Mouse (Mus musculus) ES-Bruce4 (cell line): ENCODE measurements around the gene Klk11. TPM values are rescaled to one million over a fixed set of nuclear protein-coding genes. Genes with fewer than 3 reads are reported as not detected.

Source experiments
- H3K27ac ChIP-seq: 2 replicates; pipeline ENCODE4 v1.5.1; 2012; ENCODE audit warnings: low read length, inconsistent platforms; ENCODE audit not compliant: insufficient read depth
- H3K27me3 ChIP-seq: 2 replicates; pipeline ENCODE4 v1.6.1; 2012; ENCODE audit warnings: mild to moderate bottlenecking, low read length, inconsistent platforms; ENCODE audit not compliant: control insufficient read depth, poor library complexity, insufficient read depth, severe bottlenecking
- H3K36me3 ChIP-seq: 2 replicates; pipeline ENCODE4 v1.6.1; 2012; ENCODE audit warnings: inconsistent platforms, mild to moderate bottlenecking, low read length, moderate library complexity; ENCODE audit not compliant: control insufficient read depth, poor library complexity, insufficient read depth, severe bottlenecking
- H3K4me1 ChIP-seq: one replicate; pipeline ENCODE4 v1.8.1; 2011; ENCODE audit warnings: low read length; ENCODE audit not compliant: control insufficient read depth, insufficient read depth
- H3K4me3 ChIP-seq: 2 replicates; pipeline ENCODE4 v1.5.1; 2011; ENCODE audit warnings: low read depth, mild to moderate bottlenecking, low read length
- H3K9ac ChIP-seq: 2 replicates; pipeline ENCODE4 v1.6.1; 2012; ENCODE audit warnings: low read depth, mild to moderate bottlenecking, inconsistent platforms; ENCODE audit not compliant: poor library complexity, severe bottlenecking
- H3K9me3 ChIP-seq: replicated peaks from 2 replicates; pipeline ENCODE4 v1.6.1; 2012; ENCODE audit warnings: mild to moderate bottlenecking, low read length, inconsistent platforms; ENCODE audit not compliant: control insufficient read depth, poor library complexity, insufficient read depth, severe bottlenecking
- CTCF ChIP-seq: IDR thresholded peaks from one replicate; pipeline ENCODE4 v1.8.1; 2011; ENCODE audit warnings: low read depth, low read length
- EP300 ChIP-seq: IDR thresholded peaks from 2 replicates; pipeline ENCODE4 v1.6.1; 2011; ENCODE audit warnings: low read depth, low read length; ENCODE audit not compliant: insufficient read depth
- POLR2A ChIP-seq: IDR thresholded peaks from one replicate; pipeline ENCODE4 v1.8.1; 2011; ENCODE audit warnings: low read length; ENCODE audit not compliant: insufficient read depth
- polyA plus RNA-seq: library from polyadenylated mRNA; stranded (reverse); fragments of >200 nt; gene quantifications from 2 replicates; pipeline ENCODE4 v1.2.4, GENCODE M21; 2011; ENCODE audit warnings: low read depth; ENCODE audit not compliant: missing spikeins, insufficient read depth, insufficient read length

The Klk11 gene
- polyA plus RNA-seq, 1 experiment: not detected

DNA sequence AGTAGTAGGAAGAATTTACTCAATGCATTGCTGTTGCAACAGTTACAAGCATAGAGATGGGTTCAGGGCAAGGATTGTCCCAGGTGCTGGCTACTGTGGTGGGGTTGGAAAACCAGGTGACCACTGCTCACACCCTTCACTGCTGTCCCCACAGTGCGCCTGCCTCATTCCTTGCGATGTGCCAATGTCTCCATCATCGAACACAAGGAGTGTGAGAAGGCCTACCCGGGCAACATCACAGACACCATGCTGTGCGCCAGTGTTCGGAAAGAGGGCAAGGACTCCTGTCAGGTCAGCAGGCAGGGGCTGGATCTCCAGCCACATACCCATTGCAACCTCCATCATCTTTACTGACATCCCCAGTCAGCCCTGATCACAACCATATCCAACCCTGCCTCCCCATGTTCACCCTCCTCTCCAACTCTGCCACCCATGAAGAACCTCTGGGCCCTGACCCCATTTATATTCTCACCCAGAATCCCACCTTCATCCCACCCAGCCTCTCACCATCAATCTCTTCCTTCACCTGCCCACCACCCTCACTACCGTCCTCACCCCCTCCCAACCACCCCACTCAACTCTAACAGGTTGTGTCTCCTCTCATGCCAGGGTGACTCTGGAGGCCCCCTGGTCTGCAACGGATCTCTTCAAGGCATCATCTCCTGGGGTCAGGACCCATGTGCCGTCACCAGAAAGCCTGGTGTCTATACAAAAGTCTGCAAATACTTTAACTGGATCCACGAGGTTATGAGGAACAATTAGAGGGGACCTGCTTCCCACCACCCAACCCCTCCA lies 4.0 kb downstream of the Klk11 start:
- TF ChIP-seq EP300 (no peak), POLR2A (no peak)
- H3K36me3 ChIP-seq: no peaks in the 10 kb centered on the region

GRCm38 (mm10) chr7:43780241-43780640 lies 5.8 kb downstream of the Klk11 start:
- TF ChIP-seq EP300 (no peak), CTCF (no peak), POLR2A (no peak)
- no peaks in the 10 kb centered on the region for H3K27me3 ChIP-seq
- H3K36me3 ChIP-seq: no peaks in the 10 kb centered on the region
- no peaks in the 10 kb centered on the region for H3K9me3 ChIP-seq
- H3K27ac ChIP-seq: no peak overlapping the region
- peaks cover 12% of the 10 kb centered on the region for H3K4me1 ChIP-seq
- no peak overlapping the region for H3K4me3 ChIP-seq
- H3K9ac ChIP-seq: no peak overlapping the region

More for the DNA sequence above, 4.0 kb downstream of the Klk11 start:
- no peak overlapping the region for H3K4me3 ChIP-seq
- peaks cover 12% of the 10 kb centered on the region for H3K4me1 ChIP-seq
- H3K9ac ChIP-seq: no peak overlapping the region
- no peaks in the 10 kb centered on the region for H3K27me3 ChIP-seq
- H3K9me3 ChIP-seq: no peaks in the 10 kb centered on the region
- no peak overlapping the region for H3K27ac ChIP-seq

- H3K4me1 ChIP-seq: peaks cover 10% of the 10 kb centered on the region
- no peak within 1 kb of the TSS for H3K27ac ChIP-seq
- no peaks in the 10 kb centered on the region for H3K27me3 ChIP-seq
- TF ChIP-seq POLR2A (no peak), CTCF (no peak), EP300 (no peak)
- no peaks in the 10 kb centered on the region for H3K9me3 ChIP-seq
- H3K36me3 ChIP-seq: no peaks in the 10 kb centered on the region
- H3K4me3 ChIP-seq: no peak within 1 kb of the TSS
- H3K9ac ChIP-seq: no peak within 1 kb of the TSS
These were observed 6.3 kb downstream of the Klk11 start, which contains the start of gene Klk10 for GRCm38 (mm10) chr7:43780746-43781145. Gene Klk10 (plus strand): TSS chr7:43781035.

GRCm38 (mm10) chr7:43781541-43781940 lies 7.1 kb downstream of the Klk11 start:
- Histone ChIP-seq H3K9ac (no peak overlapping the region), H3K9me3 (no peaks in the 10 kb centered on the region), H3K4me3 (no peak overlapping the region), H3K4me1 (peaks cover 9% of the 10 kb centered on the region), H3K27ac (no peak overlapping the region), H3K36me3 (no peaks in the 10 kb centered on the region), H3K27me3 (no peaks in the 10 kb centered on the region)
- TF ChIP-seq POLR2A (no peak), CTCF (no peak), EP300 (no peak)

DNA sequence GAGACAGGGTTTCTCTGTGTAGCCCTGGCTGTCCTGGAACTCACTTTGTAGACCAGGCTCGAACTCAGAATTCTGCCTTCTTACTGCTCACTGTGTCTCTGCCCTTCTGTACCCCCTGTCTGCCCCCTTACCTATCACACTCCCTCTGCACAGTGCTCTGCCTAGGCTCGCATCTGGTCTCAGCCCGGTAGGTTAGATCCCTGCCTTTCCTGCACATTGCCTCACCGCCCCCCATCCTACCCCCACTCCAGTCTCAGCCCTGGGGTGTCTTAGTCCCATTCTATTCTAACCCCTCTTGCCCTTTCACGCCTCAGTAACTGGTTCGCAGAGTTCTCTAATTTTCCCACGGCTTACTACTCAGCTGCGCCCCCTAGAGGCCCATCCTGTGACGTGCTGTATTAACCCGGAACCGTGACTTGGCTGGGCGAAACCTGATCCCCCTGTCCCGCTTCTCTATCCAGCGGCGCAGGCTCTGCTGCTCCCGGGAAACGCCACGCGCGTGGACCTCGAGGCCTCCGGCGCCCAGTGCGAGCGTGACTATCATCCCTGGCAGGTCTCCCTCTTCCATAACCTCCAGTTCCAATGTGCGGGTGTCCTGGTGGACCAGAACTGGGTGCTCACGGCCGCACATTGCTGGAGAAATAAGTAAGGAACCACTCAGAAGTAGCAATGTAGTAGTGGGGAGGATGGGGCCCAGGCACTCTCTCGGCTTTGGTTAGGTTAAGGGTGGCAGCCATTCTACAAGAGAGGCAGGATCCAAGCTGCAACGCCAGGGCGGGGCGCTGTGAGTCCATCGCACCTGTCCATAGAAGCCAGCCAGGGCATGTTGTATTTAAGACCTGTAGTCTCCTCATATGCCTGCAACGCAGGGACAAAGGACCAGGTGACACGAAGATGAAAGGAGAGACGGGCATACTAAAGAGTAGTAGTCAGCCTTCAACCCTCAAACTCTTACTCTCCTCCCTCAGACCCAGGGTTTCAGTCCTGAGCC lies 8.2 kb downstream of the Klk11 start:
- no peaks in the 10 kb centered on the region for H3K27me3 ChIP-seq
- no peaks in the 10 kb centered on the region for H3K9me3 ChIP-seq
- no peak overlapping the region for H3K27ac ChIP-seq
- peak overlapping the region; percentile 22 for H3K9ac ChIP-seq
- H3K4me3 ChIP-seq: peak overlapping the region; percentile 36
- no peaks in the 10 kb centered on the region for H3K36me3 ChIP-seq
- TF ChIP-seq POLR2A (no peak), EP300 (no peak), CTCF (peak; percentile 87)
- H3K4me1 ChIP-seq: peaks cover 9% of the 10 kb centered on the region
